Mouse (Mus musculus) intestine, postnatal 0 days (tissue): Measurements from ENCODE around the gene Wdr78. TPM values are rescaled to one million over a fixed set of nuclear protein-coding genes. Genes with fewer than 3 reads are reported as not detected.

ENCODE experiments used
- ATAC-seq: fragments of 200-750 bp; cut with Nextera tagmentation; 2 replicates; pipeline ENCODE4 v1.8.0; 2017; ENCODE audit warnings: mild to moderate bottlenecking, moderate TSS enrichment, moderate library complexity
- H3K27ac ChIP-seq: fragments of 300-500 bp; sonication (generic); 2 replicates; pipeline ENCODE4 v1.5.1; 2014; ENCODE audit warnings: mild to moderate bottlenecking, low read depth, low read length, moderate library complexity
- H3K27me3 ChIP-seq: fragments of 300-500 bp; sonication (generic); replicated peaks from 2 replicates; pipeline ENCODE4 v1.6.1; 2014; ENCODE audit warnings: low read length, mixed read lengths; ENCODE audit not compliant: control insufficient read depth, insufficient read depth
- H3K36me3 ChIP-seq: fragments of 300-500 bp; sonication (generic); 2 replicates; pipeline ENCODE4 v1.6.1; 2014; ENCODE audit warnings: mild to moderate bottlenecking, moderate library complexity; ENCODE audit not compliant: control insufficient read depth, insufficient read depth
- H3K4me1 ChIP-seq: fragments of 300-500 bp; sonication (generic); replicated peaks from 2 replicates; pipeline ENCODE4 v1.6.1; 2014; ENCODE audit warnings: antibody characterized with exemption, low read length, mixed read lengths; ENCODE audit not compliant: control insufficient read depth, insufficient read depth
- H3K4me2 ChIP-seq: fragments of 300-500 bp; sonication (generic); replicated peaks from 2 replicates; pipeline ENCODE4 v1.6.1; 2014; ENCODE audit warnings: low read depth, mild to moderate bottlenecking, moderate library complexity
- H3K4me3 ChIP-seq: fragments of 300-500 bp; sonication (generic); 2 replicates; pipeline ENCODE4 v1.5.1; 2014; ENCODE audit warnings: low read depth, low read length
- H3K9ac ChIP-seq: fragments of 300-500 bp; sonication (generic); 2 replicates; pipeline ENCODE4 v1.6.1; 2014; ENCODE audit warnings: mild to moderate bottlenecking, low read depth, low read length
- H3K9me3 ChIP-seq: fragments of 300-500 bp; sonication (generic); 2 replicates; pipeline ENCODE4 v1.6.1; 2016; ENCODE audit warnings: mixed run types; ENCODE audit not compliant: control insufficient read depth
- CTCF ChIP-seq: sonication (generic); IDR thresholded peaks from 2 replicates; pipeline ENCODE4 v1.5.1; 2016; ENCODE audit warnings: low read depth, mild to moderate bottlenecking, control low read depth, antibody characterized with exemption, moderate library complexity
- WGBS: fragments of 180-500 bp; shearing (Covaris S2); extraction: QIAGEN DNeasy Blood & Tissue Kit; methylation state at CpG from one replicate; pipeline ENCODE4 v1.1.7; 2014; 5-methylcytosine and 5-hydroxymethylcytosine counted together
- polyA plus RNA-seq: library from polyadenylated mRNA; unstranded; fragments of >200 nt; fragmentation: Nextera tagmentation; extraction: Ambion mirVana; gene quantifications from 2 replicates; pipeline ENCODE4 v1.2.1, GENCODE M21; 2015

Wdr78 gene
- polyA plus RNA-seq, 1 experiment from 2014 or later, result 0.37 TPM

DNA sequence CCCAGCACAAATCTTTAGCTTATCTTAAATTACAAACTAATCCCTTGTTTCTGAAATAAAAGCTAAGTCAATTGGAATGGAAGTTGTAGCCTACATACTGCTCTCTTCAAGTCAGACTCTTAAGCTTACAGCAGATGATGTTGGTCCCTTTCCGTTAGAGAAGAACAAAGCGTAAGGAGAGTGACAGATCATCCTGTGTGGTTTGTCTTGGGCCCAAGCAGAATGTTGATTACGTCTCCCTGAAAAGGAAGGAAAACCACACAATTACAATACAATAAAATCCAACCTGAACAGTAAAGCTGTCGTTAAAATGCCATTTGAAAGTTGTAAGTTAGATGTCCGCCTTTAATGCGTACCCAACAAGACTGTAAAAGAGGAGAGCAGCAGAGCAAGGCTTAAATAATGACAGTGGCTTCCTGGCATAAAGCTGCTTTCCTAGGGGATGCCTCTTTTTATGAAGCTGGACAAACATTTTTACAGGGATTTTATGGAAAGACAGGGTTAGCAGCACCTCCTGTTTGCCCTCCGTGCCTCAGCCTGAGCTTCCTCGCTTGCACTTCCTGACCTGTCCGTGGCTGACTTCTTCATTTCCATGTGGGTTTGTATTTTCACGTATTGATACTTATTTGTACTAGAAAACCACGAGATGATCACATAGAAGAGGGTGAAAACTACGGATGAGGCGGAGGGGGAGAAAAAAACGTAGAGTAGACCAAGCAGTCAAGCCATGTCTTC, 75.1 kb downstream of the Wdr78 start:
- WGBS, result 77% methylated on average over 14 of the region's 14 CpGs
- TF ChIP-seq CTCF, result no peak

DNA sequence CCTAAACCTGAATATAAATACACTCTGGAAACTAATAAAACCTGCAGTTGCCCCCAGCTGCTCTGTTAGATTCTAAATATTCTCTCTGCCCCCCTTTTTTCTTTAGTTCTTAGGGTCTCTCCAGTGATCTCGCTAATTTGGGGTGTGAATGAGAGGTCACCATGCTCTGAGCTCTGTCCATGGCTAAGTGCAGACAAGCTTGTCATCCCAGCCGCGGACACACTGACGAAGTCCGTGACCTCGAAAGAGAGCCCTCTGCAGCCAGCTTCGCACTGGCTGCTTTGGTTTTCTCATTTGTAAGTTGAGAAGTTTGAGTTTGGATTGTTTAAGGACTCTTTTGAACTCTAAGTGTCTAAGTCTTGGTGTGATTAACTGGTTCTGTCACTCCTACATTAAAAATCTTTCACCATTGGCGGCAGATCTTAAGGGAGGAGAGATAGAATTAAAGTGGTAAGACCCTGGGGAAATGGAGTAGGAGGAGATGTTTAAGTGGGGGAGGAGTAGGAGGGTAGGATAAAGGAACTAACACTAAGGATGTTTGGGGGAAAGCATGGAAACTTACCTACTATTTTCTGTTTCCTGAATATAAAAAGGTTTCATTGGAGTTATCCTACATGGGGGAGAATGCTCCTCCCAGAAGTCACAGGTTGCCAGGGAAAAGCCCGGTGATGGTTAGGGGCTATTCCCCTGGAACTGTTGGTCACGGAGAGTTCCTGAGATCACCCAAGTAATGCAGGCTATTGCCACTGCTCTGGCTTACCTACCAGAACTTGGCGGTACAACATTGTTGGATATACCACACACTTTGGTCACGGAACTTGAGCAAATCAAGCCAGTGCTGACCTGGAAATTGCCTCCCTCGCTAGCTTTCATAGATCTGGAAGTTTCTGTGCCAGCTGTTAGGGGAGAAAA, 85.9 kb downstream of the Wdr78 start:
- Histone ChIP-seq H3K4me1 (no peaks in the 10 kb centered on the region), H3K4me3 (no peak overlapping the region), H3K4me2 (no peak overlapping the region), H3K36me3 (no peaks in the 10 kb centered on the region), H3K9ac (no peak overlapping the region), H3K27ac (no peak overlapping the region), H3K27me3 (0 out of 2 replicates have a peak, but pooled peaks cover 5% of the 10 kb centered on the region), H3K9me3 (no peaks in the 10 kb centered on the region)
- TF ChIP-seq CTCF, result no peak
- WGBS, result 72% methylated on average over 13 of the region's 13 CpGs
- ATAC-seq, result no peak

More for the DNA sequence above, 75.1 kb downstream of the Wdr78 start:
- H3K36me3 ChIP-seq, result no peaks in the 10 kb centered on the region
- H3K27ac ChIP-seq, result no peak overlapping the region
- ATAC-seq, result no peak
- no peaks in the 10 kb centered on the region for H3K4me1 ChIP-seq
- no peaks in the 10 kb centered on the region for H3K27me3 ChIP-seq
- no peaks in the 10 kb centered on the region for H3K9me3 ChIP-seq
- H3K9ac ChIP-seq, result no peak overlapping the region
- H3K4me2 ChIP-seq, result no peak overlapping the region
- H3K4me3 ChIP-seq, result no peak overlapping the region

DNA sequence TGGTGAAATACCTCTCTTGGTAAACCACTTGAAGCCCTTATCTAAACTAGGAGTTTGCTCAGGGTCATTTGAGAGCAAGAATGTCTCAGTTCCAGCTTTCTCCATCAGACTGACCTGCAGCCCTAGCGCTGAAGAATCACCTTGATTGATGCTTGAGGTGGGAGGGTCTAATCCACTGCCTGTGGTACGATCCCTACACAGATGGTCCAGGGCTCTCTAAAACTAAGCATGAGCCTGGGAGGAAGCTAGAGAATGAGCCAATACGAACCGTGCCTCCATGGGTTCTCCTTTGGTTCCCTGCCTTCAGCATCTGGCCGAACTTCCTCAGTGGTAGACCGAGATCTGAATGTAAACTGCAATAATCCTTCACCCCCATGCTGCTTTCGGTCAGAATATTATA, 86.6 kb downstream of the Wdr78 start:
- Histone ChIP-seq H3K4me2 (no peak overlapping the region), H3K27me3 (0 out of 2 replicates have a peak, but pooled peaks cover 5% of the 10 kb centered on the region), H3K4me3 (no peak overlapping the region), H3K9ac (no peak overlapping the region), H3K36me3 (no peaks in the 10 kb centered on the region), H3K9me3 (no peaks in the 10 kb centered on the region), H3K4me1 (no peaks in the 10 kb centered on the region), H3K27ac (no peak overlapping the region)
- WGBS, result 62% methylated on average over 7 of the region's 7 CpGs
- TF ChIP-seq CTCF, result no peak
- ATAC-seq, result no peak

DNA sequence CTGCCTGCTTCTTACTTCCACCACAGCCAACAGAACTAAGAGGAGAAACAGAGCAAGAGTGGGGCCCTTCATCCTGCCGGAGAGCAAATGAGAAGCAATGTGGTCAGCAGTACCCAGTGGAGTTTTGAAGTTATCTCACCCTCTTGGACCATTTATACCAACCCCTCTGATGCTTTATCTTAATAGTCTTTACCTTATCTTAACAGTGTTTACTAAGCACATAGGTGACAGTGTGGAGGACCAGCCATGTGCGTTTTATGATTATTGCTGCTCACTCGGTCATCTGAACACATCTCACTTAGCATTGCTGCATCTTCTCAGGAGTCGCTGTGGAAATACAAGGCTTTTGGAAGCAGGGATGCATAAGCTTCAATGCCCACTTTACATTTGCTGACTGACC, 87.7 kb downstream of the Wdr78 start, which contains the start of gene Insl5:
TSS of gene Insl5 (minus strand) at position 222 of the 400 bp plus-strand sequence.
- Histone ChIP-seq H3K9ac (no peak within 1 kb of the TSS), H3K4me2 (no peak within 1 kb of the TSS), H3K27me3 (0 out of 2 replicates have a peak, but pooled peaks cover 5% of the 10 kb centered on the region), H3K27ac (no peak within 1 kb of the TSS), H3K4me3 (no peak within 1 kb of the TSS), H3K9me3 (no peaks in the 10 kb centered on the region), H3K36me3 (no peaks in the 10 kb centered on the region), H3K4me1 (no peaks in the 10 kb centered on the region)
- no peak for ATAC-seq
- no peak for TF ChIP-seq CTCF
- WGBS, result 31% methylated on average over 4 of the region's 4 CpGs

DNA sequence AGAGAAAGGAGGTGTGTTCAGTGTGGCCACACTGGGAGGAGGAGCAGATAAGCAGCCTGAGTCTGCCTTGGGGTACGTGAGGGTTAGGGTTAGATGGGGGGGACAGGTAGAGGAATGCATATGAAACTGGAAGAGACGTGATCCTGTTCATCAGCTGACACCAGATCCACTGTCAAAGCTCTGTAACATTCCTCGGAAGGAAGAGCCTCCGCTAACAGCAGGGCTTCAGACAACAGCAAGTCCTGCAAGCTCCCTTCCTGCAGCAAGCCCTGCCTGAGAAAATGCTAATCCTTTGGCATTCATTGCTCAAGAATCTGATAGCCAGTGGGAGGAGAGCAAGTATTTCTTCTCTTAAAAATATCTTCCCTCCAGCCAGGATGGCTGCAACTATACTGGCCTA, 100.9 kb downstream of the Wdr78 start:
- no peak for TF ChIP-seq CTCF
- peak overlapping the region; percentile 27; the same call in 1 of the 2 replicates for H3K4me2 ChIP-seq
- no peaks in the 10 kb centered on the region for H3K9me3 ChIP-seq
- no peak overlapping the region for H3K27ac ChIP-seq
- H3K27me3 ChIP-seq, result no peaks in the 10 kb centered on the region
- H3K9ac ChIP-seq, result no peak overlapping the region; the same call in 1 of the 2 replicates
- 0 out of 2 replicates have a peak, but pooled peaks cover 3% of the 10 kb centered on the region for H3K4me1 ChIP-seq
- 14% methylated on average over 4 of the region's 4 CpGs for WGBS
- no peak for ATAC-seq
- no peaks in the 10 kb centered on the region for H3K36me3 ChIP-seq
- H3K4me3 ChIP-seq, result no peak overlapping the region

DNA sequence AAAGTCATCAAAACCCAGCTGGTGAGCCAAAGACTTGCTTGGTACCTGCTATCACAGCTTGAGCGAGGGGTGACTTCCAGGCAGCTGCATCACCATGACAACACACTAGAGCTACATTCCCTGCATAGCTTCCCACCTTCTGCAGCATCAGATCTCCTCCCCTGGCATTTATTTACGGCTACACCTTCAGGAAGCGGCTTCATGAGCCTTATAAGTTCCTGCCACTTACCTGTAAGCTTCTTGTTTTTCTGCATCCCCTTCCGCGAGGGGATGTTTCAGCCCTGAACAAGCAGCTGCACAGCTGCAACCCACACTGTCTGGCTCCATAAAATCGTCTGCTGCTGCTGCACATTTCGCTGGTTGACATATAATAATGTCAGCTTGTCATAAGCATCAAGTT, 102.5 kb downstream of the Wdr78 start:
- no peak for TF ChIP-seq CTCF
- WGBS, result 47% methylated on average over 7 of the region's 7 CpGs

More for the DNA sequence above, 102.5 kb downstream of the Wdr78 start:
- H3K27me3 ChIP-seq, result no peaks in the 10 kb centered on the region
- no peak overlapping the region for H3K4me2 ChIP-seq
- no peak overlapping the region for H3K4me3 ChIP-seq
- H3K9me3 ChIP-seq, result no peaks in the 10 kb centered on the region
- 0 out of 2 replicates have a peak, but pooled peaks cover 3% of the 10 kb centered on the region for H3K4me1 ChIP-seq
- ATAC-seq, result no peak
- H3K27ac ChIP-seq, result no peak overlapping the region
- no peak overlapping the region for H3K9ac ChIP-seq
- no peaks in the 10 kb centered on the region for H3K36me3 ChIP-seq
